In the genomic region with DNA sequence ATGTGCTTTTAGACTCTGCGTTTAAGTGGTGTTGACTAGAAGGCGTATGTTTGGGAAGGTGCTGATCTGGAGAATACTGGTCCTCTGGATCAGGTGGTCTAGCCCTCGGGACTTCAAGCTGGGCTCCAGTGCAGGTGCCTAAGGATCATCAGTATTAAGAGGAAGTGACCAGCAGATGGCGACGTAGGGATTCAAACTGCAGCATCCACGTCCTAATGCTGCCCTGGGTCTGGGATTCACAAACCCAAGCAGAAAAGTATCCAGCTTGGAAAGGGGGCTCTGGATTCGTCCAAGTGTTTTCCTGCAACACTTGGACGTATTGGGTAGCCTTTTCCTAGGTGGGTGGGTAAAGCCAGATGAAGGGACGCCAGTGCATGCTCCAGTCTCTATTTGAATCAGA, we compare ENCODE assay signal across 8 mouse cellular contexts.
A peak's percentile ranks its signal among the peaks of the same experiment; 100 is the strongest.
DNase-seq lines count a peak whose midpoint lies in the region; TF ChIP-seq lines count a peak whose summit lies in the region.

No protein-coding gene starts in this region.

- WGBS in limb, embryonic 10.5 days = 14% methylated on average over 9 of the region's 9 CpGs

- H3K4me1 ChIP-seq in limb, embryonic 10.5 days = no peaks in the 10 kb centered on the region

- TF ChIP-seq CTCF in gastrocnemius, adult 2 months (IDR thresholded peaks at IDR 0.05) = peak; percentile 63

- peak; percentile 30 for DNase-seq in thymus, postnatal 4 days
- DNase-seq in thymus, postnatal 0 days (ENCODE audit: low spot score) = no peak
- DNase-seq in cerebellum, postnatal 14 days = peak; percentile 87
- DNase-seq in gastrocnemius, adult 2 months = peak; percentile 48
- DNase-seq in kidney, adult 18-20 months = peak; percentile 33
- peak; percentile 69 for DNase-seq in limb, embryonic 10.5 days (ENCODE audit: low spot score)
- DNase-seq in neural tube, embryonic 10.5 days (ENCODE audit: extremely low spot score, low spot score) = peak; percentile 66
- DNase-seq in B cell, adult 2 months = no peak

- no peaks in the 10 kb centered on the region for H3K36me3 ChIP-seq in limb, embryonic 10.5 days

- H3K4me3 ChIP-seq in gastrocnemius, adult 2 months = no peak overlapping the region
- no peak overlapping the region for H3K4me3 ChIP-seq in limb, embryonic 10.5 days

- no peaks in the 10 kb centered on the region for H3K27me3 ChIP-seq in limb, embryonic 10.5 days (ENCODE audit: low read depth, poor library complexity, severe bottlenecking)

- no peak overlapping the region for H3K27ac ChIP-seq in gastrocnemius, adult 2 months
- no peak overlapping the region for H3K27ac ChIP-seq in limb, embryonic 10.5 days

- no peaks in the 10 kb centered on the region for H3K9me3 ChIP-seq in limb, embryonic 10.5 days (replicated peaks)

- intact Hi-C loops in gastrocnemius, adult 2 months (cut with DNase I) = no loop called here

Comparison
In these comparisons a context has a peak if more than half of its experiments do, and no peak if none do; other contexts are left out.
1. DNase-seq: peak in thymus, postnatal 4 days (single experiment), cerebellum, postnatal 14 days (2 of 2), gastrocnemius, adult 2 months (single experiment), kidney, adult 18-20 months (single experiment), limb, embryonic 10.5 days (single experiment) and neural tube, embryonic 10.5 days (single experiment); none in thymus, postnatal 0 days (single experiment) and B cell, adult 2 months (0 of 2).